Mouse (Mus musculus) spleen, adult 2 months (tissue): ENCODE measurements around the gene Cd300ld4.

Source experiments
- CTCF ChIP-seq: fragments of 200-500 bp; IDR thresholded peaks from 2 replicates; pipeline ENCODE4 v1.5.1; 2011; ENCODE audit warnings: mild to moderate bottlenecking, inconsistent platforms; ENCODE audit not compliant: insufficient read depth, insufficient read length, insufficient replicate concordance; ENCODE audit errors: extremely low read depth
- POLR2A ChIP-seq: fragments of 200-500 bp; IDR thresholded peaks from 2 replicates; pipeline ENCODE4 v1.6.1; 2011; ENCODE audit warnings: low read depth, low read length, inconsistent platforms

GRCm38 (mm10) chr11:115058701-115059100, 31.9 kb upstream of the Cd300ld4 start:
- no peak for TF ChIP-seq CTCF
- no peak for TF ChIP-seq POLR2A
